Mouse (Mus musculus): ENCODE data around the gene Pus3. TPM values are rescaled to one million over a fixed set of nuclear protein-coding genes. Genes with fewer than 3 reads are reported as not detected.

Pus3 gene
- 45.7 TPM for polyA plus RNA-seq (2014; fragmentation: Illumina TruSeq; extraction: RNeasy Lipid Tissue Mini Kit (QIAGEN cat#74804); ENCODE audit: low read depth, low replicate concordance)

DNA sequence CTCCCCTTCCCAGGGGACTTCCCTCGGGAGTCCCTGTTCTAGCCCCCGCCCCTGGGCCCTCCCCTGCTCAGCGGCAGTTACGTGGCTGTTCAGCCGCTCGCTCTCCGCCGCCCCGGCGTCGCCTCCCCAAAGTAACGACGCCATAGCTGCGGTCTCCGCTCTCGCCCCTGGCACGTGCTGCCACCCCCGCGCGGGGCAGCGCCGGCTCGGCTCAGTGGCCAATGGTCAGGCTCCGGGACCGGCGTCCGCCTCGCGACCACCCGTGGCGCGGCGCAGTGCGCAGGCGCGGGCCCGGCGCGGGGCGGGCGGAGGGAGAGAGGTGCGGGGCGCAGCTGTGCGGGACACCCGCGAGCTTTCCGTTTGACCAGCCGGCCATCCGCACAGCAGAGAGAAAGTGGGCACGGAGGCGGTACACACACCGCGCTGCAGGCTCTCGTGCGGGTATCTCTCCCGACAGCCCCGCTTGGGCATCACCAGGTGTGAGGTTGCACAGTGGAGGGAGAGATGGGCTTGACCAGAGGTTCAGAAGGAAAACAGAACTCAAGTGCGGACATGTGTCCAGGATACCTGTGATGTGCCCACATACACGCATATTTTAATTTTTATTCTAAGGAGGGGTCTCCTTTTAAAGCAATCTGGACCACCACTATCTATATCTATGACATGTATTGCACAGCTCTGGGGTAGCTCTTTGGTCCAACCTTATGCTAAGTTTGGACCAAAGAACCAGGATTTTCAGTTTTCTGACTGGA is at the start of gene Pus3, which contains the start of gene Ddx25:
Gene Pus3 (plus strand): TSS at position 339 of the 752 bp plus-strand sequence.
Gene Ddx25 (minus strand): TSS at position 272 of the 752 bp plus-strand sequence.

GRCm38 (mm10) chr9:35518169-35518568 is 40.2 kb upstream of the Pus3 start, which contains the start of gene Gm1113:
TSS of gene Gm1113 (minus strand) at chr9:35518269.

GRCm38 (mm10) chr9:35569571-35570534 is 11.5 kb downstream of the Pus3 start, which contains the start of the genes Pate2 and Hyls1:
TSS of gene Pate2 (plus strand) at chr9:35570284.
TSS of gene Hyls1 (minus strand) at chr9:35570398.

DNA sequence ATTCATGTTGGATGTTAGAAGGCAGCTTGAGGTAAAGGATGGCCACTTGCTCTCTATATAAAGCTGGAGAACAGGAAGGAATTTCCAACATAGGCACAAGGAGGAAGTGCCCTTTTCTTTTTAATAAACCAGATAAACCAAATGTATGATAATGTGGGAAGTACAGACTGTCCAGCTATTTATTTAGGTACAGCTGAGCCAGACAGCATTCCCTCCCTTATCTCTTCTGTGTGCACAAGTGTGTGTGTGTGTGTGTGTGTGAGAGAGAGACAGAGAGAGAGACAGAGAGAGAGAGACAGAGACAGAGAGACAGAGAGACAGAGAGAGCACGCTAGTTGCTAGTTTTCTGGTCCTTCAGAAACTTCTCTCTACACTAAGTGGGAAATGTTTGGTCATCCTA is 53.4 kb downstream of the Pus3 start, which contains the start of gene Pate4:
Gene Pate4 (minus strand): TSS at position 101 of the 400 bp plus-strand sequence.

Other genes starting within 250 kb of the Pus3 start
- 17.7 TPM for gene Cdon, start 137.5 kb upstream of the Pus3 start, polyA plus RNA-seq (2014; fragmentation: Illumina TruSeq; extraction: RNeasy Lipid Tissue Mini Kit (QIAGEN cat#74804); ENCODE audit: low read depth, low replicate concordance)
- gene Gm1113, start 40.3 kb upstream of the Pus3 start, polyA plus RNA-seq (2014; fragmentation: Illumina TruSeq; extraction: RNeasy Lipid Tissue Mini Kit (QIAGEN cat#74804); ENCODE audit: low read depth, low replicate concordance): not detected
- gene Ddx25, start 67 bp upstream of the Pus3 start, polyA plus RNA-seq (2014; fragmentation: Illumina TruSeq; extraction: RNeasy Lipid Tissue Mini Kit (QIAGEN cat#74804); ENCODE audit: low read depth, low replicate concordance): 0.38 TPM
- gene Pate2, start 11.7 kb downstream of the Pus3 start, polyA plus RNA-seq (2014; fragmentation: Illumina TruSeq; extraction: RNeasy Lipid Tissue Mini Kit (QIAGEN cat#74804); ENCODE audit: low read depth, low replicate concordance): 1.7 TPM
- 19.2 TPM for gene Hyls1, start 11.8 kb downstream of the Pus3 start, polyA plus RNA-seq (2014; fragmentation: Illumina TruSeq; extraction: RNeasy Lipid Tissue Mini Kit (QIAGEN cat#74804); ENCODE audit: low read depth, low replicate concordance)
- gene Pate4, start 53.3 kb downstream of the Pus3 start, polyA plus RNA-seq (2014; fragmentation: Illumina TruSeq; extraction: RNeasy Lipid Tissue Mini Kit (QIAGEN cat#74804); ENCODE audit: low read depth, low replicate concordance): not detected
- gene Pate3, start 89.6 kb downstream of the Pus3 start, polyA plus RNA-seq (2014; fragmentation: Illumina TruSeq; extraction: RNeasy Lipid Tissue Mini Kit (QIAGEN cat#74804); ENCODE audit: low read depth, low replicate concordance): not detected
- not detected for gene Pate1, start 128.8 kb downstream of the Pus3 start, polyA plus RNA-seq (2014; fragmentation: Illumina TruSeq; extraction: RNeasy Lipid Tissue Mini Kit (QIAGEN cat#74804); ENCODE audit: low read depth, low replicate concordance)
- gene Gm17677, start 182.5 kb downstream of the Pus3 start, polyA plus RNA-seq (2014; fragmentation: Illumina TruSeq; extraction: RNeasy Lipid Tissue Mini Kit (QIAGEN cat#74804); ENCODE audit: low read depth, low replicate concordance): not detected
- gene Gm17727, start 219.5 kb downstream of the Pus3 start, polyA plus RNA-seq (2014; fragmentation: Illumina TruSeq; extraction: RNeasy Lipid Tissue Mini Kit (QIAGEN cat#74804); ENCODE audit: low read depth, low replicate concordance): not detected
- not detected for gene Gm27235, start 231.5 kb downstream of the Pus3 start, polyA plus RNA-seq (2014; fragmentation: Illumina TruSeq; extraction: RNeasy Lipid Tissue Mini Kit (QIAGEN cat#74804); ENCODE audit: low read depth, low replicate concordance)
- gene D730048I06Rik, start 231.5 kb downstream of the Pus3 start, polyA plus RNA-seq (2014; fragmentation: Illumina TruSeq; extraction: RNeasy Lipid Tissue Mini Kit (QIAGEN cat#74804); ENCODE audit: low read depth, low replicate concordance): 0.57 TPM